Mouse (Mus musculus): ENCODE data around the gene Prex1. TPM values are rescaled to one million over a fixed set of nuclear protein-coding genes. Genes with fewer than 3 reads are reported as not detected.

Gene Prex1
- total and polyA plus RNA-seq, 3 experiments = 5.5 to 19.5 (median 18.5) TPM

GRCm38 (mm10) chr2:166653564-166653963, 60.1 kb downstream of the Prex1 start (continued):
- TF ChIP-seq IRF4 (IDR thresholded peaks at IDR 0.05; ENCODE audit: low read depth, low read length) (peak; percentile 73), KAT2A (IDR thresholded peaks at IDR 0.05; ENCODE audit: insufficient replicate concordance, low read length) (0 out of 2 replicates have a peak, but pooled peaks have one; percentile 20), POLR2AphosphoS2 (IDR thresholded peaks at IDR 0.05; ENCODE audit: low read depth, low read length) (no peak), ZC3H11A (IDR thresholded peaks at IDR 0.05; ENCODE audit: low read depth, low read length) (no peak), ELF1 (IDR thresholded peaks at IDR 0.05; ENCODE audit: low read depth, low read length) (no peak), NELFE (IDR thresholded peaks at IDR 0.05; ENCODE audit: low read depth, low read length) (no peak), ZMIZ1 (IDR thresholded peaks at IDR 0.05; ENCODE audit: low read depth, low read length) (no peak), ZKSCAN1 (IDR thresholded peaks at IDR 0.05; ENCODE audit: borderline replicate concordance, low read depth, low read length) (no peak), POLR2A (IDR thresholded peaks at IDR 0.05; ENCODE audit: low read depth, low read length) (no peak), SMC3 (IDR thresholded peaks at IDR 0.05; ENCODE audit: low read depth, low read length) (no peak), USF2 (conservative IDR thresholded peaks at IDR 0.05; ENCODE audit: low read depth, low read length) (no peak), ETS1 (conservative IDR thresholded peaks at IDR 0.05; ENCODE audit: low read depth, low read length) (peak; percentile 98), E2F4 (IDR thresholded peaks at IDR 0.05; ENCODE audit: insufficient replicate concordance, low read depth, low read length) (no peak), CTCF (conservative IDR thresholded peaks at IDR 0.05 in 1 of 2, IDR thresholded peaks at IDR 0.05 in 1 of 2; ENCODE audit: low read depth in 2 of 2, low read length in 2 of 2) (no peak), MAZ (IDR thresholded peaks at IDR 0.05; ENCODE audit: low read depth, low read length) (peak; percentile 69), RCOR1 (conservative IDR thresholded peaks at IDR 0.05; ENCODE audit: low read depth, low read length) (peak; percentile 54), RAD21 (IDR thresholded peaks at IDR 0.05; ENCODE audit: low read depth, low read length) (no peak), TBP (conservative IDR thresholded peaks at IDR 0.05; ENCODE audit: low read depth, low read length) (no peak)

- Histone ChIP-seq H3K36me3 (replicated peaks in 1 of 2; ENCODE audit: control insufficient read depth in 1 of 2, insufficient read depth in 1 of 2, low read length in 1 of 2) (peaks cover 0 to 21% of the 10 kb centered on the region in 2 experiments), H3K4me1 (ENCODE audit: control insufficient read depth in 1 of 2, insufficient read depth in 2 of 2) (peaks cover 55 to 96% of the 10 kb centered on the region in 2 experiments), H3K27me3 (replicated peaks) (no peaks in the 10 kb centered on the region), H3K4me2 (ENCODE audit: insufficient read depth, low read depth, poor library complexity, severe bottlenecking) (peak overlapping the region; percentile 39; the same call in 1 of the 2 replicates), H3K9me3 (replicated peaks; ENCODE audit: low read length) (peaks cover 6% of the 10 kb centered on the region), H3K79me2 (replicated peaks; ENCODE audit: control insufficient read depth, extremely low read depth, insufficient read depth, poor library complexity, severe bottlenecking) (no peaks in the 10 kb centered on the region), H3K4me3 (replicated peaks in 1 of 3; ENCODE audit: low read depth in 2 of 3, low read length in 2 of 3, poor library complexity in 1 of 3) (no peak overlapping the region), H3K27ac (ENCODE audit: insufficient read depth, low read depth) (no peak overlapping the region), H3K9ac (ENCODE audit: insufficient read depth, low read depth) (no peak overlapping the region)
- no peak for DNase-seq (ENCODE audit: extremely low read depth)
- in situ Hi-C loops (cut with MboI; ENCODE audit: low pct_ligation_motif_present, low pct_unique_long_range_greater_than_20kb, low sequenced_read_pairs) = no loop called here
- no peak for TF ChIP-seq USF1 (IDR thresholded peaks at IDR 0.05; ENCODE audit: low read depth, low read length)
- no peak for TF ChIP-seq JUN (IDR thresholded peaks at IDR 0.05; ENCODE audit: insufficient read depth, low read depth, low read length)
- no peak for TF ChIP-seq HCFC1 (IDR thresholded peaks at IDR 0.05; ENCODE audit: low read depth, low read length)
- TF ChIP-seq RCOR1 (conservative IDR thresholded peaks at IDR 0.05; ENCODE audit: low read depth, low read length) = no peak
- no peak for TF ChIP-seq ZC3H11A (IDR thresholded peaks at IDR 0.05; ENCODE audit: low read depth, low read length)
- no peak for TF ChIP-seq MAX (IDR thresholded peaks at IDR 0.05; ENCODE audit: low read length)
- no peak for TF ChIP-seq NELFE (IDR thresholded peaks at IDR 0.05; ENCODE audit: low read depth, low read length)
- no peak for TF ChIP-seq USF2 (conservative IDR thresholded peaks at IDR 0.05; ENCODE audit: low read depth, low read length)
- TF ChIP-seq ZMIZ1 (IDR thresholded peaks at IDR 0.05; ENCODE audit: low read depth, low read length) = no peak
- no peak for TF ChIP-seq E2F4 (IDR thresholded peaks at IDR 0.05; ENCODE audit: insufficient replicate concordance, low read depth, low read length)
- no peak for TF ChIP-seq UBTF (IDR thresholded peaks at IDR 0.05; ENCODE audit: low read depth, low read length)
- TF ChIP-seq MAZ (IDR thresholded peaks at IDR 0.05; ENCODE audit: low read depth, low read length) = no peak
- TF ChIP-seq SIN3A (IDR thresholded peaks at IDR 0.05; ENCODE audit: low read length) = no peak
- TF ChIP-seq ELF1 (IDR thresholded peaks at IDR 0.05; ENCODE audit: low read depth, low read length) = no peak
- TF ChIP-seq POLR2AphosphoS2 (IDR thresholded peaks at IDR 0.05; ENCODE audit: low read depth, low read length) = no peak
- no peak for TF ChIP-seq RAD21 (IDR thresholded peaks at IDR 0.05; ENCODE audit: low read depth, low read length)
- TF ChIP-seq KAT2A (IDR thresholded peaks at IDR 0.05; ENCODE audit: insufficient replicate concordance, low read length) = no peak
- TF ChIP-seq TBP (conservative IDR thresholded peaks at IDR 0.05; ENCODE audit: low read depth, low read length) = no peak
- dilution Hi-C loops (cut with MboI; ENCODE audit: extremely low pct_ligation_motif_present, extremely low pct_unique_long_range_greater_than_20kb, low sequenced_read_pairs) = no loop called here
Observed at GRCm38 (mm10) chr2:166652672-166653071, 61.0 kb downstream of the Prex1 start.
